Mouse (Mus musculus): ENCODE results near the gene Nol7.

The Nol7 gene

GRCm38 (mm10) chr13:43398297-43399080 lies at the start of gene Nol7:
Gene Nol7, plus strand, starts transcription at chr13:43398390.
- peak; percentile 92 to 95 for DNase-seq

DNA sequence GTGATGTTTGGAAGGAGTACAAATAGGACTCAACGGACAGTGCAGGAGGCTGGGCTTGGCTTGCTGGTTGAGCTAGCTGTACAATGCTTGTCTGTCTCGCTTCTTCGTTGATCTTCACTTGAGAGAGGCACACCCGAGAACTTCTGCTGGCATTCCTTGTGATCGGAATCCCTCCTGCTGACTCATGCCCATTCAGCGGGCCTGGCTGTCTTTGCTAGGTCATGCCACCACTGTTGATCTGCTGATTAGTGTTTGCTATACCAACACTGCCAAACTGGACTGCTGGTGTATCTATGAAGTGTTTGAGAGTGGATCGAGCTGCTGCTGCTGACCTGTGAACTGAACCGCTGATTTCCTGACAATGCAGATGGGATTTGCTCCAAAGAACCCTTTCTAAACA lies 48.8 kb upstream of the Nol7 start:
- no peak for DNase-seq

GRCm38 (mm10) chr13:43350489-43351169 lies 47.6 kb upstream of the Nol7 start:
- no peak for DNase-seq

- DNase-seq = no peak
Measured at GRCm38 (mm10) chr13:43353356-43353755, 44.8 kb upstream of the Nol7 start.

- DNase-seq = no peak
Measured at GRCm38 (mm10) chr13:43354362-43354761, 43.8 kb upstream of the Nol7 start.

DNA sequence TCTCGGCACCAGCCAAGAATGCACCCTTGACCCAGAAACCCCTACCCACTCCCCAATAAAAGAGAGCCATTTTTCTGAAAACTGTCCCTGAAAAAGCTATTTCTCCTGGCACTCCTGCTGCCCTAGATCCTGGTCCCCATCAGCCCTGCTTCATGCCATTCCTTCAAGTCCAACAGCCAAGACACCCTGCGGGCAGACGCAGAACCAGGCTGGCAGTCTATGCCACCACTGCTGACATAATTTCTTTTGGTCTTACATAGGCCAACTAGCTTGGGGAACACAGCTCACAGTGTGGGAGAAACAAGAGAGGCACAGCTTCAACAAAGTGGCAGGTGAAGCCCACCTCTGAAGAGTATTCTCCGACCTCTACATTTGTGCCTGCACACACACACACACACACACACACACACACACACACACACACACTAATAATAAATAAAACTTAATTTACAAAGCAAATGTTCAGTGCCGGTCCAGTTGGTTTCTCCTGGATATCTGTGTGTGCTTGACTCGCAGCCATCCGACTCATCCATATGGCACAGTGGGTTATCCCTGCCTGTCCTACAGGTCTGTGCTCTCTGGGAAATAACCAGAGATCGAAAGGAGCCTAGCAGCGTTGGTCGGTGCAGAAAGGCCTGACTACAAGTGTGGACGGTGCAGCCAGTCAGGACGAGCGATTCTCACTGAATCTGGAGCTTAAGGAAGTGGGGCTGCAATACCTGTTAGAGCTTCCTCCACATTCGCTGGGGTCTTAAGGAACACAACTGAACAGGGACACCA lies 41.7 kb upstream of the Nol7 start:
- no peak for DNase-seq

GRCm38 (mm10) chr13:43360534-43360933 lies 37.7 kb upstream of the Nol7 start:
- no peak for DNase-seq

DNA sequence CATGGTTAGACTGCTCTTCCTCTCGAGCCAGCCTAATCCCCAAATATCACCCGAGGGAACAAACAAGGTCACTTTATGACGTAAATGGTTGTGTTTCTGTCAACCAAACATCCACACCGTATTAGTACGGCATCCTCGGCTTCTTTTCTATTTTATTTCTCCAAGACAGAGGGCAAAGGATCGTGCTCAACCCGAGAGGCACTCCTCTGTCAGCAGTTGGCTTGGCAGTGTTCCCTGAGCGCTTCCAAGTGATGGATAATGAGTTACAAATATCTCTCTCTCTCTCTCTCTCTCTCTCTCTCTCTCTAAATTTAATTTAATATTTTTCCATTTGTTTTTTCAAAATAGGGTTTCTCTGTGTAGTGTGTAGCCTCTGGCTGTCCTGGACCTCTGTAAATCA lies 35.8 kb upstream of the Nol7 start:
- no peak for DNase-seq

- peak; percentile 97 to 98 for DNase-seq
Measured at GRCm38 (mm10) chr13:43364985-43365824, 33.0 kb upstream of the Nol7 start, which contains the start of gene Sirt5. Gene Sirt5, plus strand, starts transcription at chr13:43365496.

GRCm38 (mm10) chr13:43365825-43366184 lies 32.4 kb upstream of the Nol7 start:
- no peak for DNase-seq

GRCm38 (mm10) chr13:43370063-43370462 lies 28.1 kb upstream of the Nol7 start:
- DNase-seq = no peak

DNA sequence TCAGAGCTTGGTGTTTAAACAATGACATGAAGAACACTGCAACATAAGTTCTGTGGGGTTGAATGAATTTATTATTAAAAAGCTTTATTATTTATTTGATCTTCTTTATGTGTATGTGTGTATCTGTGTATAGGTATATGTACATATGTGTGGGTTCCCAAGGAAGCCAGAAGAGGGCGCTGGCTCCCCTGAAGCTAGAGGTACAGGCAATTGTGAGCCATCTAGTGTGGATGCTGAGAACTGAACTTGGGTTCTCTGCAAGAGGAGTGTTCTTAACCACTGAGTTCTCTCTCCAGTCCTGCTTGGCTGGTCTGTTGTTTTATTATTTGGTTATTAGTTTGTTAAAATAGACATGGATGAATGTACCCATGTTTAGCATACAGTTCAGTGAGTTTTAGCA lies 25.3 kb upstream of the Nol7 start:
- no peak for DNase-seq

- no peak for DNase-seq
Measured at GRCm38 (mm10) chr13:43374205-43374604, 24.0 kb upstream of the Nol7 start.

DNA sequence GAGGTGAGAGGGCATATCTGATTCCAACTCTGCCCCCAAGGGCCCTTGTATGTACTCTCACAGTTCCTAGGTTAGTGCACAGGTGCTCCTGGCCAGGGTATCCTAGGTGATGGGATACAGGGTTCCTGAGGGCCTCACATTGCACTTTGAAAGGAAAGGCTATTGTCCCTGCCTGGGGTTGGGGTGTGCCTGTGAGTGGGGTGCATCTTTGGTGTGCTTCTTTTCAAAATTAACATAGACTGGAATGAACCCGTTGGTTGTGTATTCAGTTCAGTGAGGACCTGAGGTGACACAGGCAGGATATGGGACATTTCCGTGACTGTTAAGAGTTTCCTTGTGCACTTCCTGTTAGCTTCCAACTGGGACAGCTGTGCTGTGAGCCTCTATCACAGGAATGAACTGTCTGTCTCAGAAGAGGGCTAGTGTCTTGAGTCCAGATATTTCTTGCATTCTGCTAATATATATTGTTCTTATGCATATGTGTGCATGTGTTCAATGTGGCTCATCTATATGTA lies 23.2 kb upstream of the Nol7 start:
- DNase-seq = no peak

DNA sequence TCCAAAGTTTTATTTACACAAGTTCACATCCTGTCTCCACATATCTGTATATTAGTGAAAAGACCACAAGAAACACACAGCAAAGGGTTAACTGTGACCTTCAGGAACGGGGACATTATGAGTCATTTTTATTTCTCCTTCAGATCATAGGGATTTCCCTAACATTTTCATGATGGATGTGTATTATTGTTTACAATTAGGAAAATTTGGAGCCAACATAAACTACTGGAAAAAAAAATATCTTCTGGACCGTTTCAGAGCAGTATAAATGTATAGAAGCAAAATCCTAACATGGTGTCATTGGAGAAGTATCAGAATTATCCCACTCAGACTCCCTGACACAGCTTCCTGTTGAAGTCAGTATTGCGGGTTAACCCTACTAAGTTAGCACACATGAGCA lies 18.2 kb upstream of the Nol7 start:
- DNase-seq = no peak

DNA sequence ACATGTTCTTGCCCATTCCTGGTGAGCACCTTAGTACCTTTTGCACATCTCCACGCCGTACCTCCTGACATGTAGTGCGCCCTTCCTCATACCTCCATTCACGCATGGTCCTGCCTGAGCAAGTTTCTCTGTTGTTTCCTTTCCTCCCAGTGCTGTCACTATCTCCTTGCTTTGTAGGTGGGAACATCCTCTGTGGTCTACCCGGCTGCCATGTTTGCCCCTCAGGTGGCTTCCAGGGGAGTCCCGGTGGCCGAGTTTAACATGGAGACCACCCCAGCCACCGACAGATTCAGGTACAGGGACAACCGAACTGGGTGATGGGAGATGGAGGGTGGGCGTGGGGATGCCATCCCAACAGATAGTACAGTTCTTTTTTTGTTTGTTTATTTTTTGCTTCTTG lies 12.9 kb upstream of the Nol7 start:
- DNase-seq = no peak

DNA sequence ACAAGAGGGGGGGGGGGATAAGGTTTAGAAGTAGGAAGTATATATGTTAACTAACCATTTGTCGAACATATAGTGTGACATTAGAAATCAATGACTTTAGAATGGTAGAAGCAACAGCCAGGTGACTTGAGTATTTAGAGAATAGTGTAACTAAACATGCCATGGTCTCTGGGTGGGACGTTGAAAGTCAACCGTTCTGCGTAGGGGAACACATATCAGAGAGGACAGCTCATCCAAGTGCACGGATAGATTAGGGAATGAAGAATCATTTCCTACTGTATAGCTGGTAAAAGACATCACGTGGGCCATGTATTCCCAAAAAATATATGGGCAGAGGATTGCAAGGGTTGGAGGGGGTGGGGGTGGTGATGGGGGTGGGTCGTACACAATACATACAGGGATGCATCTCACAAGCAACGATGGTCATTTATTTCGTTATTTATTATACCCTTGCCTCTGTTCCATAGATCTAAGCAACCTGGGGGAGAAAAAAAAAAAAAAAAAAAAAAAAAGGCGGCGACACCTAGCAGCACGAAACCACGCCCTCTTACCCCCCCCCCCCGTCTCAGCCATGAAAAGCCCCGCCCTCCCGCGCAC lies 392 bp upstream of the Nol7 start:
- DNase-seq = no peak

- DNase-seq = no peak
Measured at GRCm38 (mm10) chr13:43399576-43399975, 1.4 kb downstream of the Nol7 start.

GRCm38 (mm10) chr13:43412311-43412710 lies 14.1 kb downstream of the Nol7 start:
- no peak for DNase-seq

DNA sequence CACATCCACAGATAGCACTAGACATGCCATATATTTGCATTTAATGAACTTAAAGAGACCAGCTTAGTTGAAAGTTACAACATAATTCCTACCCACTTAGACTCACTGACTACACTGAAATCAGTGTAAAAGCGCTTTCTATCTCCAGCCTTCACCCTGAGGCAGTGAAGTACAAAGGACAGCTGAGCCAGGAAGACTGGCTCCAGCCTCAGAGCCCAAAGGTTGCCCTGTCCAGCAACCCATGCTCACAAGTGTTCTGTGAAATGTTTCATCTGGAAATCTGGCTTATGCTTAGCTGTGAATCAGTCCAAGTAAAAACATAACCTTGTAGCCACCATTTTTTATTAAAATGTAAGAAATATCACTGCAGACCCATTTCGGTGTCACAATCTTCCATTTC lies 15.4 kb downstream of the Nol7 start:
- DNase-seq = no peak

DNA sequence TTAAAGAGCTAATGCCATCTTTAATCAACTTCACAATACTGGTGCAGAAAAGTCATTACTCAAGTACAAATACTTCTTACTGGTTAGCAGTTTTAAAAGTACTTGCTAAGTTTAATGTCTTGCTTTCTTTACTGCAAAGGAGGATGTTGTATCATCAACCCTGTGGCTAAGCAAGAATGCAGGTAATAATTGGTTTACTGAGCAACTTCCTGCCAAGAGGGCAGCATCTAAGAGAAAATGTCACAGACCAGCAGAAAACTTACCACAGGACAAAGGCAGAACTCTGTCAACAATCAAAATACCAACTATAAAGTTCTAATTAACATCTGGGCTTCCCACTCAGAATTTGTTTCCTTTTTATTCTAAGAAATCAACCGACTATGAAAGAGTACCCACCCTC lies 17.1 kb downstream of the Nol7 start:
- no peak for DNase-seq

DNA sequence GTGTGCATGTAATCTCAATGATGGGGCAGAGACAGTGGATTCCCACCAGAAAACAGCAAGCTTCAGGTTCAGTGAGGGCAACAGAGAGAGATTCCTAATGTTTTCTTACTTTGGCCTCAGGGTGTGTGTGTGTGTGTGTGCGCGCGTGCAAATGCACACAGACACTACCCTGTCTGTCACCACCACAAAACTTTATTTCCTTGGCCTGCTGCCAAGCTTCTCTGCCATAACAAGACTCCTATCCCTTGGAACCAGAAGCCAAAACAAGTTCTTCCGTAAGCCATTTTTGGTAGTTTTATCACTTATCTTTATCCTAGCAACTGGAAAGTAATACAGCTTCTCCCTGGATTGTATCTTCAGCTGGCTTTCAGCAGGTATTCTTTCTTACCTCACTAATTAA lies 30.2 kb downstream of the Nol7 start:
- DNase-seq = no peak

Data from thymus, postnatal 36 days (tissue).